Mouse (Mus musculus) layer of hippocampus, postnatal 14 days (tissue): ENCODE measurements around the gene Gnl1. TPM values are rescaled to one million over a fixed set of nuclear protein-coding genes. Genes with fewer than 3 reads are reported as not detected.
A peak's percentile ranks its signal among the peaks of the same experiment; 100 is the strongest.
"Not testable (repeated sequence)": the region's sequence is repeated elsewhere in the genome, so short reads cannot be mapped to it uniquely, and the experiment has no call there.

ENCODE experiments used
- DNase-seq, 2 experiments: peaks; one replicate each; pipeline ENCODE4 v3.0.0; 2021 to 2022; ENCODE audit warnings: low spot score in 2 of 2, mixed read lengths in 1 of 2
- long read RNA-seq, 2 experiments: library from polyadenylated mRNA; stranded (forward); transcript quantifications; one replicate each; pipeline ENCODE4 v2.0.0; 2021
- total RNA-seq, 2 experiments: library from RNA; stranded (reverse); gene quantifications; 2 replicates each; pipeline ENCODE4 v1.2.3; 2021

Gnl1 gene
- 100 to 1,000 TPM; 133 to 136 TPM for total RNA-seq
- long read RNA-seq, experiment 1, transcript Gnl1-201 (12 exons, 2,848 nt) = major isoform, 127 of 152 reads
- long read RNA-seq, experiment 1, partial matches to known transcripts = 22 of 152 reads
- long read RNA-seq, experiment 1, other reads (novel, unspliced or antisense) = 3 of 152 reads
- long read RNA-seq, experiment 2, transcript Gnl1-201 (12 exons, 2,848 nt) = major isoform, 150 of 187 reads
- long read RNA-seq, experiment 2, partial matches to known transcripts = 33 of 187 reads
- long read RNA-seq, experiment 2, other reads (novel, unspliced or antisense) = 4 of 187 reads

DNA sequence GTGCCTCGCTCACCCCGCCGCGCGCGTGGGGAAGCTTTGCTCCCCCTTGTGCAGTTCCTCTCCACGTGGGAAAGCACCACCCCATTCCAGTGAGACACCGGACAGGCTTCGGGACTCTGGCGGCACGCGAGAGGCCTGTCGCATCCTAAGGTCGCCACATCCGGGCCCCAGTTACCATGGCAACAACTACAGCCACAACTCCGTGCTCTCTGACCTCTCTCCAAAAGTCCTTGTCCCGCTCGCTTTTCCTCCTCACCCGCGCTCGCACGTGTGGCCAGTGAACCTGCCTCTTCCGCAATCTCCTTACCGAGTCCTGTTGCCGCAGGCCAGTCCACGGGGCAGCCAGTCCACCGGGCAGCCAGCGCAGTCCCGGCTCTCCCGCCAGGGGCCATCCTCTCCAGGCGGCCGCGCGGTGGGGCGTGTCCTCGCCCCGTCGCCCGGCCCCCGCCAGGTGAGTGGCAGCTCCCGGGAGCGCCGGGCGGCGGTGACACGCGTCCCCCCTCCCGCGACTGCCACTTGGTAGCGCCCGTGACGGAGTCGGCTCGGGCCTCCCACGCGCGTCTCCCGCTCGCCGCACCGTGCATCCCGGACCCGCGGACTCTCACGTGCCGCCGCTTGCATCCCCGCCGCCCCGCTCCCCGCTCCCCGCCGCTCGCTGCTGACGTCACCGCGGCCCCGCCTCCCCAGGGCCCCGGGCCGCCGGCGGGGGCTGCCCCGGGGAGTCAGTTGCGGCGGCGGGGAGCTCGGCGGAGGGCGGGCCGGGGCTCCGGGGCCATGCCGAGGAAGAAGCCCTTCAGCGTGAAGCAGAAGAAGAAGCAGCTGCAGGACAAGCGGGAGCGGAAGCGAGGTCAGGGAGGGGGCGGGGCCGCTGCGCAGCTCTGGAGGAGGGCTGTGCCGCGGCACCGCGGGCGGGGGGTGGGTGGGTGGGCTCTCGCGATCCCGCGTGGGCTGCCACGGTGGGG, at the start of gene Gnl1, which contains the start of gene Prr3:
TSS of gene Gnl1 (plus strand) at position 451 of the 962 bp plus-strand sequence.
TSS of gene Prr3 (minus strand) at position 836 of the 962 bp plus-strand sequence.
- peak; percentile 93 to 99 for DNase-seq

DNA sequence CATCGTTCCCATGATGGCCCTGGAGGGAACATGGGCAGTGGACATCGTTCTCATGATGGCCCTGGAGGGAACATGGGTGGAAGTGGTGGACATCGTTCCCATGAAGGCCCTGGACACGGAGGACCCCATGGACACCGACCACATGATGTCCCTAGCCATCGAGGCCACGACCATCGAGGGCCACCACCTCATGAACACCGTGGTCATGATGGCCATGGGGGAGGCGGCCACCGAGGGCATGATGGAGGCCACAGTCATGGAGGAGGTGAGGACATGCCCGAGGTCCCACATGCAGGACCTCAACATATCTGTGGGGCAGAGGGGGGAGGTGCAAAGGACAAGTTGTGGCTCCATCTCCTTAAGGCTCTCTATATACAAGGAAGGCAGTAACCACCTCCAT, 49.0 kb upstream of the Gnl1 start:
- DNase-seq = no peak

DNA sequence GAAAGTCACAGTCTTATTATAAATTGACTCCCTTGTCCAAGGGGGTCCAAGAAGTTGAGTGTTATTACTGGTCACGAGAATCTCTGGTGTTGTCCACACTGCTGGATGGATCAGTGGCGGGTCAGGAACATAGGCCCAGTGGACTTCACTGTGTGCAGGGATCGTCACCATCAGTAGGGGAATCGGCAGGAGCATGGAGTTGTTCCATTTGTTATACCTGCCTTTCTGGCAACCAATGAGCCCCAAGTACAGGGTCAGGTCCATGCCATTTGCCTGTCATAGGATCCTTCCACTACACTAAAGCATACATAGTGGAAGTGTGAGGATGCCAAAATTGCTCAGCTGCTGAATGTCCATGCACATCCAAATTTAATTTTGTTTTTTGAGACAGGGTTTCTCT, 47.0 kb upstream of the Gnl1 start:
- DNase-seq = no peak

DNA sequence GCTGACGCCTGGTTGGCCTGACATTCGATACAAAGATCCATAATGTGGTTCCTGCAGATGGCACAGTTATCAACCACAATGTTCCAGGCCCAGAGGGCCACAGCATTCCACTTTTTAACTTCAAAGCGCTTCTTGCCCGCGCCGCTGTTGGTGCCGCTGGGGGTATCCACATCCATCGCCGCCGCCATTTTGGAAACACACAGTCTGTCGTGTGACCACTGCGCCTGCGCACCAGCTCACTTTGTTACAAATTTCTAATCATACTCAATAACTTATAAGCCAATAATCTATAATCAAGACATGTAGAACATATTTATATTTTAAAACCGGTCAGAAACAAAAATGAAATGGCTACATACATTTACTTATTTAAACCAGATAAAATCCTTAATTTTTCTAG, 43.9 kb upstream of the Gnl1 start:
- not testable (repeated sequence) for DNase-seq

DNA sequence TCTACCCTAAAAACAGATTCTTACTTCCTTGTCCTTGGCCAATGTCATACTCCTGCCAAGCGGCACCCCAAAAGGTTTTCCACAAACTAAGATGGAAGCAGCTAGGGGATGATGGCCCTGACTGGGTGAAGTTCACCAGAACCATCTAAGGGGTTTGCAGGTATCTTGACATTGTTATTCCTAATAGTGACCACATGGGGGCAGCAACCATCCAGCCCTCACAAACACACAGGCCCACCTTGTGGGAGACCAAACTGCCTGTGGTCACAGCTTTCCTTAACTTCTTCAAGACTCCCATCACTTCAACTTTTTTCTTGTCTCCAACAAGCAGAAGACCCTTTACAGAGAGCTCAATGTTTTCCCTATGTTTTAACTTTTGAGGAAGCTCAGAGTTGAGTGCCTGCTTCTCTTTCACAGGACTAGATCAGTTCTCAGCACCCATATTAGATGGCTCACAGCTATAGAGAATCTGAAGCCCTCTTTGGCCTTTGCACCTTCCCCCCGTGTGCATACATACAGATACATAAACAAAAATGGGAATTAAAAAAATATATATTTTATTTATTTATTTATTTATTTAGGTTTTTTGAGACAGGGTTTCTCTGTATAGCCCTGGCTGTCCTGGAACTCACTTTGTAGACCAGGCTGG, 41.8 kb upstream of the Gnl1 start:
- DNase-seq = no peak

DNA sequence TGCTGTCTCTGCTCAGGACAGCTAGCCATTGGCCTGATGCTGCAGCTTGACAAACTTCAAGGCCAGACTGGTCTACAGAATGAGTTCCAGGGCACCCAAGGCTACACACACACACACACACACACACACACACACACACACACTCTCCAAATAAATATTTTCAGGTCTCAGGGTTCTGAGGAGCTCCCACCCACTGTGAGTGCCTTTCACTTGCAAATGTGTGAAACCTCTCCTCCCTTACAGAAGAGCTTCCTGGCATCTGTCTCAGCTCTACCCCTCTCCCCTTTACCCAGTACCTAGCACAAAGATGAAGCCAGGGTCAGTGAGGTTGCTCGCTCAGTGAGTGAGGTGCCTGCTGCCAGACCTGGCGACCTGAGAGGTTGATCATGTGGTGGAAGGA, 40.5 kb upstream of the Gnl1 start:
- no peak for DNase-seq

DNA sequence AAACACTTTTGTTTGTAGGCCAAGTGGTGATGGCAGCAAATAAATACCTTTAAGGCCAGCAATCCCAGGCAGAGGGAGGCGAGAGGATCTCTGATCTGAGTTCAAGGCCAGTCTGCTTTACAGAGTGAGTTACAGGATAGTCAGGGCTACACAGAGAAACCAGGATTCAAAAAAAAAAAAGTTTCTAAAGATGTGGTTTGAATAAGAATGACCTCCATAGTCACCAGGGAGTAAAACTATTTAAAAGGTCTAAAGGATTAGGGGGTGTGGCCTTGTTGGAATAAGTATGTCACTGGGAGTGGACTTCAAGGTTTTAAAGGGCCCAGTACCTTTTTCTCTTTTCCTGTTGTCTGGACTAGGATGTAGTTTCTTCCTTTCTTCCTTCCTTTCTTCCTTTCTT, 39.7 kb upstream of the Gnl1 start:
- no peak for DNase-seq

DNA sequence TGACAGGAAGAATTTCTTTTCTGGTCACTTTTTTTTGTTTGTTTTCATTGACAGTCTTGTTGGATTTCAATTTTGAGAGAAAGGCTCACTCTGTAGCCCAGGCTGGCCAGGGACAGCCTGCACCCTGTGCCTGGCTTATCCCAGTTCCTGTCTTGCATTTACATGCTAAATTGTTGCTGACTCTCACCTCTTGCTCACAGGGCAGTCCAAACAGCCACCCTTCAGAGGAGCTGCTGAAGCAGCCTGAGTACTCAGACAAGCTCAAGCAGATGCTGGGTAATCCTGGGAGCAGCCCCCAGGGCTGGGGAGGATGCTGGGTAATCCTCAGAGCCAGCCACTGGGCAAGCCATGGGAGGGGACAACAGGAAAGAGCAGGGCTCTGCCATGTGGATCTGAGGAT, 28.7 kb upstream of the Gnl1 start:
- not testable (repeated sequence) for DNase-seq

DNA sequence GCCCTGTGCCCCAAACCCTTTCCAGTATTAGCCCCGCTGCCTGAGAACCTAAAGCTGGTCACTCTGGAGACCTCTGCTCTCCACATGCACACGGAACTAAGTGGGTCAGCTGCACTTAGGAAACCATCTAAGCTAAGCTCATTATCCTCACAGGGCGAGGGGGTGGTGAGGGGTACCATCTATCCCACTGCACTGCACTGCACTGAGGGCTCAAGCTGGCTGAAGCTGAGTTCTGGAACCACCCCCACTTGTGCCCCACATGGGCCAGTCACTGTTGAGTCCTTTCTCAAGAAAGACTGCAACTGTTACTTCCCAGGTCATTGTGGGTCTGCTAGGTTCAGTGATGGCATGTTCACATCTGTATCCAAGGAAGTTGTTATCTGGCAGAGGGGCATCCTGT, 27.1 kb upstream of the Gnl1 start:
- DNase-seq = not testable (repeated sequence)

DNA sequence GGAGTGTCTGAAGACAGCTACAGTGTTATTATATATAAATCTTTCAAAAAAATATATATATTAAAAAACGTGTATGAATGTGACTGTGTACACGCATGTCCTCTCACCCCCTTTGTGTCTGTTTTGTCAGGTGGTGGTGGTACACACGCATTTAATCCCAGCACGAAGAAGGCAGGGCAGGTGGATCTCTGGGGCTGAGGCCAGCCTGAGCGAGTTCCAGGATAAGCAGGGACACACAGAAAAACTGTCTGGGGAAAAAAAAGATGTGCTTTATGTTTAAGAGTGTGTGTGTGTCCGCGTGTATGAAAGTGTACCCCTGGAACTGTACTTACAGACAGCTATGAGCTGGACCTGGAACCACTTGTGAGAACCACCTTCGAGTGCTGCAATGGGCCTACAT, 25.0 kb upstream of the Gnl1 start:
- DNase-seq = no peak

DNA sequence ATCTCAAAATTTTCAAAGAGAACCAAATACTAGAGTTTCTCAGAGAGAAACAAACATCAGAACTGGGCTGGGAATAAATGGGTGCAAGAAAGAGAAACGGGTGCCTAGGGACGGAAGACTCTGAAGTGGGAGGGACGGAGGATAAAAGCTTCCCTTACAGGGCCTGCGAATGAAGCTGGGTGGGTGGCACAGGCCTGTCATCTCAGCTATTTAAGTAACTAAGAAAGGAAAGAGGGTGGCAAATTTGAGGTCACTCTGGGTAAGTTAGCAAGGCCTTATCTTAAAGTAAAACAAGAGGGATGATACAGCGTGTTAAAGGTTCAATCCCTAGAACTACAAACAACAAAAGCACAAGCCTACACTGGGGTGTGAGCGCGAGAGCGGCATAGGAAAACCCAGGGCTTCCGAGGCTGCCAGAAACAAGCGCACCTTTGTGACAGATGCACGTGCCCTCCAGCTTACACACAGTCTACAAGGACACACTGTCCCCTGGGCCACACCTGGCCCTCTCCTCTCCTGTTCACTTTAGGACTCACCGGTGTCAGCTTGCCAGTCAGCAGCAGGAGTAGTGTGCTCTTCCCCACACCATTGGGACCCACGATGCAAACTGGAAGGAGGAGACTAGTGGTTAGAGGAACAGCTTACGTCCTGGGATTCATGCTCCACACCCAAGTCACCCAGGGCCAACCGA, 21.0 kb upstream of the Gnl1 start:
- no peak for DNase-seq

DNA sequence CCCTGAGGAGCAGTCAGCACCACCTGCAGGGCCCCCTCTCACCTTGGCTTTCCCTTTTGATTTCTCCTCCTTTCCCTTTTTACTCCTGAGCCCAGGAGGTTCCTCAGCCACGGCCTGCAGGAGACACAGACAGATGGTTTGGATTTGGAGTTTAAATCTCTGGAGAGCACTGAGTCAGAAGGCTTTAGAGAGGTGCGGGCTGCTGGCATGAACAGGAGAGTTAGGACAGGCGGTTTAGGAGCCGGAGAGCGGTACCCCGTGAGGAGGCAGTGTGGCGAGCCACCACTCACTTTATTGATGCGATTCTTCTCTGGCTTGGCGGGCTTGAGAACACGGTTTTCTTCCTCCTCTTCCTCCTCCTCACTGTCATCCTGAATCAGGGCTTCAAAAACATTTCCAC, 16.4 kb upstream of the Gnl1 start:
- DNase-seq = no peak

DNA sequence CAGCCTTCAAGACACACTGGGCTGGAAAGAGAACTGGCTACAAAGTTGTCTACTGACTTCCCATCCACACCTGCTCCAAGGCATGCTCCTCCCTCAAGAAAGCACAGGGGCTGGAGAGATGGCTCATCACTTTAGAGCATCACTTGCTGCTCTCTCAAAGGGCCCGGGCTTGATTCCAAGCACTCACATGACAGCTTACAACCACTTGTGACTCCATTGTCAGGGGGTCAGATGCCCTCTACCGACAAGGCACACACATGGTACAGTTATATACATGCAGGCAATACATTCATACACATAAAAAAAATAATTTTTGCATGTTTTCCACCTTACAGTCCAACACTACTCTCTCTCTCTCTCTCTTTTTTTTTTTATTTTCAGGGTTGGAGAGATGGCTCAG, 12.0 kb upstream of the Gnl1 start:
- no peak for DNase-seq

DNA sequence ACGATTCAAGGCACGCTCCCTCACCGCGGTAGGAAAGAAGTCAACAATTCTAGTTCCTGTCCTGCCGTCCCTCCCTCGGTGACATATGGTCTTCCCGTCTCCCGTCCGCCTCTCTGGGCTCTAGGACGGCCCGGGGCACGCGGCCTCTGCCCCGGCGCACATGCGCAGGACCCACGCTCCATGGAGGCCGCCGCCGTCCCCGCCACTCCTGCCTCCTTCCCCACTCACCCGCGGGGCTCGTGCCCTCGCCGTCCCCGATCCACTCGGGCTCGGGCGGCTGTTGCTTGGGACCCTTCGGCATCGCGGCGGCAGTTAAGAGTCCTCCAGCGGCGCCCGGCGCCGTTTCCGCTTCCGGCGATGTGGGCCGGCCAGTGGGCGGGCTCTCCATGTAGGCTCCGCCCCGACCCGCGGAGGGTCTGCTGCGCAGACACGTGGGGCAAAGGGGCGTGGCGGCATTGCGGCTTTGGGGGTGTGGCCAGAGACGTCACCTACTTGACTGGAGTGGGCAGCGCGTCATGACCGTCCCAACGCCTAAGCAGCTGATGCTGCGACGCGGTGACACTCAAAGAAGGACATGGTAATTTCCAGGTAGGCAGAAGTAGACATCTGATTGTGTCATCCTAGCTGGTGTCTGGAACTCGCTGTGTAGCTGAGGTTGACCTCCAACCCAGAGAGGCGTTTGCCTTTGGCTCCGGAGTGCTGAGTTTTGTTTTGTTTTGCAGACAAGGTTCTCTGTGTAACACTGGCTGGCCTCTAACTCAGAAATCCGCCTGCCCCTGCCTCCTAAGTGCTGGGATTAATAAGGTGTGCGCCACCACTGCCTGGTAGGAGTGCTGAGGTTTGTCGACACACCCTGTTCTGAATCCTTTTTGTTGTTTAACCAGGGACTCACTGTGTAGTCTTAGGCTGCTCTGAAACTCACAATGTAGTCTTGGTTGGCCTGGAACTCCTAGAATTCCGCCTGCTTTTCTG, 9.9 kb upstream of the Gnl1 start, which contains the start of gene Abcf1:
TSS of gene Abcf1 (minus strand) at position 344 of the 972 bp plus-strand sequence.
- DNase-seq = peak; percentile 96 to 98

DNA sequence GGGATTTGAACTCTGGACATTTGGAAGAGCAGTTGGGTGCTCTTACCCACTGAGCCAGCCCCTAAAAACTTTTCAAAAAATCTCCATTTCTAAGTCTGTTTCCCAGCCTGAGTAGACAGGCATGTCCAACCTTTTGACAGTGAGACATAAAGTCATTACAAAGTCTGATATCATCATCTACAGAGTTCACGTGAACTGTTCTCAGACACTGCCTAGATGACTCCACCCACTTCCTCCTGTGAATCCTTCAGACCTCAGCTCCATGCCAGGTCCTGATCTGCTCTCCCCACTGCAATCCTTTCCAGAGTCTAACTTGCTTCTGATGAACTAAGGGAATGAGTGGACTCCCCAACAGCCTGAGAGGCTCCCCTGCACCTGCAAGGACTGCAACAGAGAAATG, 7.5 kb upstream of the Gnl1 start:
- no peak for DNase-seq

DNA sequence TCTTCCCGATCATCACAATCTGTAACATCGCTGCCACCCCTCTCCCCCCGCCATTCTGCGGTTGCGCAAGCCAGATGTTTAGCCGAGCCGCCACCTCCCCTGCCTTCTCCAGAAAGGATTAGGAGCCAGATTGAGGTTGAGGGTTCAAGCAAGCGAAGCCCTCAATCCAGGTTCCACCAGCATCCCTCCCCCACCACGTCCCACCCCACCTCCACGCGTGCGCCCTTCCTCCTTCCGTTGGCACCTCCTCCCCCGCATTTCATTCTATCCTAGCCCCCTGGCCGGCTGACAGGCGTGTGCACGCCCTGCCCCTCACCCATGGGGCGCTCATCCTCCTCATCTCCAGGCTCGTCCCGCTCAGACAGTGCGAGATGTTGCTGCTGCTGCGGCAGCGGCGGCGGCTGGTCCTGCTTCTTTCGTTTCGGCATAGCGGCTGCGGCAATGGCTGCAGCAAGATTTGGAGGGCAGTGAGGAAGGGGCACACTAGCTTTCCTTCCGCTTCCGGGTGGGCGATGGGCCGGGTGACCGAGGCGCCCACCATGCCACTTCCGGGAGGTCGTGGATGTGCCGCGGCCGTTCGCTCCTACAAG, 745 bp upstream of the Gnl1 start:
- DNase-seq = peak; percentile 93 to 96

DNA sequence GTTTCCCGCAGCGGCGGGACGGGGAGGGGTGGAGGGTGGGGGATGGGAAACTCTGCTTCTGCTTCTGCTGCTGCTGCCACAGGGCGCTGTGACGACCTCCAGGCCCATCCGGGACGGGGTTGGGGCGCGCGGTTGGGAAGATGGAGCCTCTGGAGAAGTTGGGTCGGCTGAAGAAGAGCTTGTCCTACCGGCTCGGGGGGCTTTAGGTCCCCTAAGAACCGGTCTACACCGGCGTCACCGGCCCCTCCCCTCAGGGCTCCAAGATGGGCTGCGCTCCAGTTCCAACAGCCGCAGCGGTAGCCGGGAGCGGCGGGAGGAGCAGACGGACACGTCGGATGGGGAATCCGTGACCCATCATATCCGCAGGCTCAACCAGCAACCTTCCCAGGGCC, 708 bp downstream of the Gnl1 start:
- peak; percentile 57 to 58 for DNase-seq

DNA sequence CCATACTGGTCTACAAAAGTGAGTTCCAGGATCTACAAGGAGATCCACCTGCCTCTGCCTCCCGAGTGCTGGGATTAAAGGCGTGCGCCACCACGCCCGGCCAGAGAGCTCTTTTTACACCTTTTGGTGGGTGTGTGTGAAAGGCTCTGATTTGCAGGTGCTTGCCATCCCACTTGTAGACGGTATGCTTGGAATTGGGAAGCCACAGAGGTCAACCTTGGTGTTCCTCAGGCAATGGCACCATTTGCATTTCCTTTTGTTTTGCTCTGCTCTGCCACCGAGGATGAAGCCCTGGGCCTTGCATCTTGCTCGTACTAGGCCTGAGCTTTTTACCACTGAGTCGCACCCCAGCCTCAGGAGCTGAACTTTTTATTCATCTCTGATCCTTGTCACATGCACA, 2.1 kb downstream of the Gnl1 start:
- DNase-seq = no peak

DNA sequence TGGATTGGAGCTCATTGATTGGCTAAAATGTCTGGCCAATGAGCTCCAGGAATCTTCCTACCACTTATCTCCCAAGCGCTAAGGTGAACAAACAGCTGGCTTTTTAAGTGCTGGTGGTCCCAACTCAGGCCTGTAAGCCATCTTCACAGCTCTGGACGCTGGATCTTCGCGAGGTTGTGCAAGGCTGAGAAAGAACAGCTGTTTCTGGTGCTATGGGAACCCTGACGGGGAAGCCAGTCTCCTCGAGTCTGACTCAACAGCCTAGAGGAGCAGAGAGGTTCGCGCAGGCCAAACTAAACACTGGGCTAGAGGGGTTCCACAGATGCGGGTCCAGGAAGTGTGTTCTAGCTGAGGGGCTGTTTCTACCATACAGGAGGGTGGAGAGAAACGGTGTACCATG, 12.1 kb downstream of the Gnl1 start:
- no peak for DNase-seq
